Mouse (Mus musculus) kidney, postnatal 0 days (tissue): ENCODE measurements at regions not wholly inside any gene's neighbourhood (a gene's known extent, or its start where the extent isn't known, plus 50 kb on each side); places are given as distances from the start of the nearest gene placed in this dataset.

Experiments used
- ATAC-seq: fragments of 200-750 bp; cut with Nextera tagmentation; replicated peaks from 2 replicates; pipeline ENCODE4 v1.8.0; 2017; ENCODE audit warnings: low read depth, moderate number of reproducible peaks, moderate TSS enrichment, moderate library complexity; ENCODE audit not compliant: low FRiP score
- DNase-seq: peaks from one replicate; pipeline ENCODE4 v3.0.0-alpha.2; 2016; ENCODE audit warnings: low spot score
- H3K27ac ChIP-seq: fragments of 300-500 bp; sonication (generic); 2 replicates; pipeline ENCODE4 v1.5.1; 2014; ENCODE audit warnings: mild to moderate bottlenecking
- H3K27me3 ChIP-seq: fragments of 300-500 bp; sonication (generic); 2 replicates; pipeline ENCODE4 v1.6.1; 2014; ENCODE audit warnings: low read length, mixed read lengths; ENCODE audit not compliant: insufficient read depth
- H3K36me3 ChIP-seq: fragments of 300-500 bp; sonication (generic); 2 replicates; pipeline ENCODE4 v1.6.1; 2014; ENCODE audit warnings: low read length, mixed read lengths; ENCODE audit not compliant: insufficient read depth
- H3K4me1 ChIP-seq: fragments of 300-500 bp; sonication (generic); replicated peaks from 2 replicates; pipeline ENCODE4 v1.6.1; 2014; ENCODE audit warnings: antibody characterized with exemption, low read length, mixed read lengths; ENCODE audit not compliant: insufficient read depth
- H3K4me2 ChIP-seq: fragments of 300-500 bp; sonication (generic); 2 replicates; pipeline ENCODE4 v1.6.1; 2014; ENCODE audit warnings: mild to moderate bottlenecking, low read length, moderate library complexity, mixed read lengths
- H3K4me3 ChIP-seq: fragments of 300-500 bp; sonication (generic); replicated peaks from 2 replicates; pipeline ENCODE4 v1.5.1; 2014; ENCODE audit warnings: low read depth, low read length
- H3K9ac ChIP-seq: fragments of 300-500 bp; sonication (generic); 2 replicates; pipeline ENCODE4 v1.6.1; 2014; ENCODE audit warnings: low read depth, low read length
- H3K9me3 ChIP-seq: fragments of 300-500 bp; sonication (generic); replicated peaks from 2 replicates; pipeline ENCODE4 v1.6.1; 2016; ENCODE audit warnings: low read length, inconsistent platforms, mixed read lengths
- CTCF ChIP-seq: IDR thresholded peaks from 2 replicates; pipeline ENCODE4 v1.5.1; 2016; ENCODE audit warnings: antibody characterized with exemption, low read depth, mild to moderate bottlenecking, moderate library complexity
- WGBS: fragments of 180-500 bp; shearing (Covaris S2); extraction: QIAGEN DNeasy Blood & Tissue Kit; methylation state at CpG from one replicate; pipeline ENCODE4 v1.1.7; 2014; 5-methylcytosine and 5-hydroxymethylcytosine counted together

GRCm38 (mm10) chr3:52522886-52523285 lies 254.8 kb downstream of the Foxo1 start:
- Histone ChIP-seq H3K9me3 (no peaks in the 10 kb centered on the region), H3K4me3 (no peak overlapping the region), H3K4me1 (no peaks in the 10 kb centered on the region), H3K4me2 (no peak overlapping the region), H3K27me3 (no peaks in the 10 kb centered on the region), H3K9ac (no peak overlapping the region), H3K36me3 (no peaks in the 10 kb centered on the region), H3K27ac (no peak overlapping the region)
- ATAC-seq, result no peak
- TF ChIP-seq CTCF, result no peak
- no peak for DNase-seq
- WGBS, result 71% methylated on average over 12 of the region's 12 CpGs

GRCm38 (mm10) chr3:52520609-52520947 lies 252.4 kb downstream of the Foxo1 start:
- WGBS, result 46% methylated on average over 4 of the region's 4 CpGs
- Histone ChIP-seq H3K4me2 (no peak overlapping the region), H3K27ac (no peak overlapping the region), H3K27me3 (no peaks in the 10 kb centered on the region), H3K4me1 (no peaks in the 10 kb centered on the region), H3K9me3 (no peaks in the 10 kb centered on the region), H3K4me3 (no peak overlapping the region), H3K9ac (no peak overlapping the region), H3K36me3 (no peaks in the 10 kb centered on the region)
- no peak for ATAC-seq
- no peak for DNase-seq
- TF ChIP-seq CTCF, result no peak

- Histone ChIP-seq H3K9ac (no peak overlapping the region), H3K4me1 (no peaks in the 10 kb centered on the region), H3K9me3 (no peaks in the 10 kb centered on the region), H3K36me3 (no peaks in the 10 kb centered on the region), H3K4me3 (no peak overlapping the region), H3K4me2 (no peak overlapping the region), H3K27me3 (no peaks in the 10 kb centered on the region), H3K27ac (no peak overlapping the region)
- 65% methylated on average over 22 of the region's 22 CpGs for WGBS
- DNase-seq (no peak), ATAC-seq (no peak)
- TF ChIP-seq CTCF, result no peak
Observed at GRCm38 (mm10) chr3:52519910-52520608, 251.9 kb downstream of the Foxo1 start.

GRCm38 (mm10) chr3:52517808-52518207 lies 249.7 kb downstream of the Foxo1 start:
- Histone ChIP-seq H3K36me3 (no peaks in the 10 kb centered on the region), H3K4me3 (no peak overlapping the region), H3K9me3 (no peaks in the 10 kb centered on the region), H3K4me2 (no peak overlapping the region), H3K9ac (no peak overlapping the region), H3K27ac (no peak overlapping the region), H3K27me3 (no peaks in the 10 kb centered on the region), H3K4me1 (no peaks in the 10 kb centered on the region)
- no peak for DNase-seq
- WGBS, result 85% methylated on average over 3 of the region's 3 CpGs
- no peak for TF ChIP-seq CTCF
- ATAC-seq, result no peak

- no peak for TF ChIP-seq CTCF
- Histone ChIP-seq H3K4me3 (no peak overlapping the region), H3K9ac (no peak overlapping the region), H3K27me3 (no peaks in the 10 kb centered on the region), H3K4me1 (no peaks in the 10 kb centered on the region), H3K27ac (no peak overlapping the region), H3K36me3 (no peaks in the 10 kb centered on the region), H3K4me2 (no peak overlapping the region), H3K9me3 (no peaks in the 10 kb centered on the region)
- 92% methylated on average over 5 of the region's 5 CpGs for WGBS
- ATAC-seq (no peak), DNase-seq (no peak)
Observed at GRCm38 (mm10) chr3:52516691-52517090, 248.6 kb downstream of the Foxo1 start.

GRCm38 (mm10) chr3:52512761-52513160 lies 244.6 kb downstream of the Foxo1 start:
- TF ChIP-seq CTCF, result no peak
- Histone ChIP-seq H3K36me3 (no peaks in the 10 kb centered on the region), H3K27me3 (no peaks in the 10 kb centered on the region)

GRCm38 (mm10) chr3:52511549-52511948 lies 243.4 kb downstream of the Foxo1 start:
- H3K4me2 ChIP-seq, result no peak overlapping the region
- TF ChIP-seq CTCF, result no peak
- H3K36me3 ChIP-seq, result no peaks in the 10 kb centered on the region
- DNase-seq (no peak), ATAC-seq (no peak)
- WGBS, result 71% methylated on average over 9 of the region's 9 CpGs
- no peaks in the 10 kb centered on the region for H3K4me1 ChIP-seq
- H3K4me3 ChIP-seq, result no peak overlapping the region
- H3K9me3 ChIP-seq, result no peaks in the 10 kb centered on the region
- H3K9ac ChIP-seq, result no peak overlapping the region
- H3K27ac ChIP-seq, result no peak overlapping the region
- no peaks in the 10 kb centered on the region for H3K27me3 ChIP-seq

More at GRCm38 (mm10) chr3:52512761-52513160, 244.6 kb downstream of the Foxo1 start:
- DNase-seq, result no peak
- H3K4me1 ChIP-seq, result no peaks in the 10 kb centered on the region
- no peak overlapping the region for H3K9ac ChIP-seq
- no peak overlapping the region for H3K4me3 ChIP-seq
- H3K4me2 ChIP-seq, result no peak overlapping the region
- WGBS, result 78% methylated on average over 8 of the region's 8 CpGs
- no peak overlapping the region for H3K27ac ChIP-seq
- ATAC-seq, result no peak
- H3K9me3 ChIP-seq, result no peaks in the 10 kb centered on the region
